Mouse (Mus musculus) Muller cell, postnatal 12 days (primary cell): ENCODE data around the gene Wdr45.

Source experiments
- DNase-seq: peaks from one replicate; pipeline ENCODE4 v3.0.0-alpha.2; 2015; ENCODE audit errors: inconsistent ontology term

Gene Wdr45

GRCm38 (mm10) chrX:7763631-7764393, 49.7 kb downstream of the Wdr45 start:
- DNase-seq = peak; percentile 82

GRCm38 (mm10) chrX:7764657-7765280, 50.6 kb downstream of the Wdr45 start:
- no peak for DNase-seq

GRCm38 (mm10) chrX:7765281-7765670, 51.1 kb downstream of the Wdr45 start:
- peak; percentile 25 for DNase-seq

GRCm38 (mm10) chrX:7765764-7766163, 51.6 kb downstream of the Wdr45 start:
- DNase-seq = peak; percentile 88

- no peak for DNase-seq
Observed at GRCm38 (mm10) chrX:7769302-7770017, 55.3 kb downstream of the Wdr45 start.

- DNase-seq = no peak
Observed at GRCm38 (mm10) chrX:7772766-7773165, 58.6 kb downstream of the Wdr45 start.

- no peak for DNase-seq
Observed at GRCm38 (mm10) chrX:7775501-7776205, 61.5 kb downstream of the Wdr45 start.

- no peak for DNase-seq
Observed at GRCm38 (mm10) chrX:7776329-7777082, 62.4 kb downstream of the Wdr45 start.
